Comparison of ENCODE assay signal across 29 mouse cellular contexts in genomic region chr4:54929686-54930085, GRCm38 (mm10).
"Had no signal": no experiment of that assay in that cellular context is flagged by ENCODE, and none has a peak within 500 bp of the region (broad histone marks: within the 10 kb centered on the region; RNA-seq: fewer than 3 reads in every experiment).

No protein-coding gene starts in this region.

- H3K36me3 ChIP-seq: heart, embryonic 13.5 days; heart, embryonic 15.5 days; hindbrain, embryonic 10.5 days; hindbrain, embryonic 12.5 days; intestine, embryonic 15.5 days; kidney, embryonic 15.5 days; limb, embryonic 13.5 days; limb, embryonic 15.5 days; liver, embryonic 12.5 days had no signal

- H3K9ac ChIP-seq: heart, embryonic 13.5 days; heart, embryonic 15.5 days; hindbrain, embryonic 12.5 days; hindbrain, embryonic 14.5 days; intestine, embryonic 15.5 days; kidney, embryonic 15.5 days; limb, embryonic 13.5 days; limb, embryonic 15.5 days; liver, embryonic 12.5 days; liver, embryonic 14.5 days had no signal

- ATAC-seq: hindbrain, embryonic 16.5 days; inflammation-experienced regulatory T-cells, adult 6 months; intestine, embryonic 15.5 days; liver, embryonic 12.5 days had no signal

- H3K27me3 ChIP-seq: heart, embryonic 13.5 days; heart, embryonic 15.5 days; hindbrain, embryonic 12.5 days; intestine, embryonic 15.5 days; kidney, embryonic 15.5 days; limb, embryonic 13.5 days; limb, embryonic 15.5 days; liver, embryonic 12.5 days had no signal

- H3K4me3 ChIP-seq: gastrocnemius, adult 2 months; heart, adult 2 months; heart, embryonic 13.5 days; heart, embryonic 15.5 days; hindbrain, embryonic 10.5 days; hindbrain, embryonic 12.5 days; intestine, embryonic 15.5 days; kidney, embryonic 15.5 days; limb, embryonic 13.5 days; limb, embryonic 15.5 days; liver, embryonic 12.5 days had no signal

- H3K9me3 ChIP-seq: heart, embryonic 13.5 days; heart, embryonic 15.5 days; hindbrain, embryonic 10.5 days; hindbrain, embryonic 12.5 days; intestine, embryonic 15.5 days; kidney, embryonic 15.5 days; limb, embryonic 13.5 days; limb, embryonic 15.5 days; liver, embryonic 12.5 days had no signal

- H3K4me2 ChIP-seq: heart, embryonic 11.5 days; heart, embryonic 13.5 days; heart, embryonic 15.5 days; hindbrain, embryonic 12.5 days; hindbrain, embryonic 14.5 days; intestine, embryonic 15.5 days; kidney, embryonic 15.5 days; limb, embryonic 13.5 days; limb, embryonic 15.5 days; liver, embryonic 12.5 days had no signal

- H3K4me1 ChIP-seq: heart, embryonic 13.5 days; heart, embryonic 15.5 days; hindbrain, embryonic 10.5 days; hindbrain, embryonic 12.5 days; intestine, embryonic 15.5 days; kidney, embryonic 15.5 days; limb, embryonic 13.5 days; limb, embryonic 15.5 days; liver, embryonic 12.5 days had no signal

- H3K27ac ChIP-seq: gastrocnemius, adult 2 months; heart, adult 2 months; heart, embryonic 13.5 days; heart, embryonic 15.5 days; hindbrain, embryonic 10.5 days; hindbrain, embryonic 12.5 days; hindbrain, embryonic 14.5 days; intestine, embryonic 15.5 days; kidney, embryonic 15.5 days; kidney, postnatal 0 days; limb, embryonic 13.5 days; limb, embryonic 15.5 days; liver, embryonic 12.5 days; liver, embryonic 14.5 days had no signal

- DNase-seq: gastrocnemius, adult 2 months; gastrocnemius, postnatal 10 days; gastrocnemius, postnatal 25 days; heart, adult 2 months; heart, postnatal 14 days; heart, postnatal 36 days; kidney, adult 11 months; kidney, adult 2 months; kidney, adult 9 months; kidney, postnatal 14 days; kidney, postnatal 36 days; layer of hippocampus, adult 9-11 months; layer of hippocampus, postnatal 36 days; left cerebral cortex, postnatal 4 days had no signal
